Mouse (Mus musculus): ENCODE data around the gene Gm20388. TPM values are rescaled to one million over a fixed set of nuclear protein-coding genes. Genes with fewer than 3 reads are reported as not detected.

Gm20388 gene
- polyA plus RNA-seq, 1 experiment from 2014 or later = 5.5 TPM

- Histone ChIP-seq H3K27me3 (ENCODE audit: poor library complexity, severe bottlenecking) (no peaks in the 10 kb centered on the region), H3K4me1 (peaks cover 35% of the 10 kb centered on the region), H3K4me3 (no peak overlapping the region), H3K36me3 (replicated peaks) (peaks cover 18% of the 10 kb centered on the region), H3K9me3 (no peaks in the 10 kb centered on the region), H3K27ac (peak overlapping the region; percentile 94; the same call in 1 of the 2 replicates)
- 64% methylated on average over 4 of the region's 4 CpGs for WGBS
- DNase-seq (ENCODE audit: extremely low spot score, low spot score) = no peak
Measured at GRCm38 (mm10) chr8:123652641-123653040, 3742.0 kb downstream of the Gm20388 start.

DNA sequence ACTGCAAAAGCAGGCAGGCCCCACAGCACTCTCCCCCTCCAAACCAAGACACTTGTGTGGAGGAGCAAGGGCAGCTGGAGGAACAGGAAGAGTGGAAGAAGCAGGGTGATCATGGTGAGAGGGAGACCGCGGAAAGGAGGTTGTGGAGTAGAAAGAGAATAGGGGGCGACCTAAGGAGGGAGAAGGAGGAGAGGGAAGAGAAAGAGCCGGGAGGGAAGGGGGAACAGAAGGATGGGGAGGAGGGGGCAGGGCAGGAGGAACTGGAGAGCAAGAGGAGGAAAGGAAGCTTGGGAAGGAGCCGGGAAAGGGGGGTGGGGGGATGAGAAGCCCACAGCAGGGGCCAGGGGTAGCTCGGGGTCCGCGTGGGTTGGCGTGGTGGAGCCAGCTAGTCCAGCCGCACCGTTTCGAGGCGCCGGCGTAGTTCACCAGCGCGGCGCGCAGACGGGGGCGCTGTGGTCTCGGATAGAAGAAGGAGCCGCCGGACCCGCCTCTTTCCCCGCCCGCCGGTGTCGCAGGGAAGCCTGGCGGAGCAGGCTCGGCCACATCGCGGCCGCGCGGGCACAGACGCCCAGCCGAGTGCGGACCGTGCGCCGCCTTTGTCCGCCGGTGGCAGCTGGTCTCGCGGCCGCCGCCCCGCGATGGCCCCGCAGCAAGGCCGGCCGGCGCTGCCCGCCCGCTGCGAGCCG is 3742.8 kb downstream of the Gm20388 start, which contains the start of gene Rhou:
Gene Rhou, plus strand, starts transcription at position 622 of the 686 bp plus-strand sequence.
- Histone ChIP-seq H3K4me1 (peaks cover 31% of the 10 kb centered on the region), H3K27ac (peak within 1 kb of the TSS; percentile 94), H3K9me3 (no peaks in the 10 kb centered on the region), H3K27me3 (ENCODE audit: poor library complexity, severe bottlenecking) (no peaks in the 10 kb centered on the region), H3K4me3 (peak within 1 kb of the TSS; percentile 83), H3K36me3 (replicated peaks) (peaks cover 26% of the 10 kb centered on the region)
- DNase-seq (ENCODE audit: extremely low spot score, low spot score) = peak; percentile 90
- 3% methylated on average over 58 of the region's 58 CpGs for WGBS

- no peaks in the 10 kb centered on the region for H3K9me3 ChIP-seq
- peaks cover 31% of the 10 kb centered on the region for H3K4me1 ChIP-seq
- DNase-seq (ENCODE audit: extremely low spot score, low spot score) = peak; percentile 73
- peak overlapping the region; percentile 83 for H3K4me3 ChIP-seq
- H3K27me3 ChIP-seq (ENCODE audit: poor library complexity, severe bottlenecking) = no peaks in the 10 kb centered on the region
- 1% methylated on average over 77 of the region's 77 CpGs for WGBS
- H3K36me3 ChIP-seq (replicated peaks) = peaks cover 33% of the 10 kb centered on the region
- peak overlapping the region; percentile 94 for H3K27ac ChIP-seq
Measured at GRCm38 (mm10) chr8:123653994-123654569, 3743.4 kb downstream of the Gm20388 start.

DNA sequence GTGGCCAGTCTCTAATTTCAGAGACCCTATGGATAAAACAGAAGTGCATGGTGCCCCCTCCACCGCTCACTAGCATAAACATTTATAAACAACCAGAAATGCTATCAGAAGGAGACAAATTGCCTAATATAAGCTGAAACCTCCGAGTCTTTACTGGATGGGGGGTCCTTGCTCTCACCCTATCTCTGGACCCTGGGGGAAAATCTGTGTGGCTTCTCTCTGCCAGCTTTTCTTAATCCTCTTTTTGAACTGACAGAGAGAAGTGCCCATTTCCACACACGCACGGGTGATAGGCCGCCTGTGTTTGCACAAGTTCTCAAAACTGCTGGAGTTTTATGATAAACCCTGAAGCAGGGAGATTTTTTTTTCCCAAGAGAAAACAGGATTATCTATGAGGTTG is 3744.1 kb downstream of the Gm20388 start:
- Histone ChIP-seq H3K27ac (peak overlapping the region; percentile 94; the same call in 1 of the 2 replicates), H3K4me1 (peaks cover 31% of the 10 kb centered on the region), H3K27me3 (ENCODE audit: poor library complexity, severe bottlenecking) (no peaks in the 10 kb centered on the region), H3K36me3 (replicated peaks) (peaks cover 40% of the 10 kb centered on the region), H3K4me3 (peak overlapping the region; percentile 83), H3K9me3 (no peaks in the 10 kb centered on the region)
- no peak for DNase-seq (ENCODE audit: extremely low spot score, low spot score)
- WGBS = 13% methylated on average over 5 of the region's 5 CpGs

GRCm38 (mm10) chr8:123655351-123655779 is 3744.7 kb downstream of the Gm20388 start:
- peak; percentile 38 for DNase-seq (ENCODE audit: extremely low spot score, low spot score)
- peak overlapping the region; percentile 83 for H3K4me3 ChIP-seq
- peaks cover 46% of the 10 kb centered on the region for H3K36me3 ChIP-seq (replicated peaks)
- peak overlapping the region; percentile 63 for H3K27ac ChIP-seq
- WGBS = under 1% methylated on average over 8 of the region's 8 CpGs
- H3K27me3 ChIP-seq (ENCODE audit: poor library complexity, severe bottlenecking) = no peaks in the 10 kb centered on the region
- no peaks in the 10 kb centered on the region for H3K9me3 ChIP-seq
- H3K4me1 ChIP-seq = peaks cover 31% of the 10 kb centered on the region

DNA sequence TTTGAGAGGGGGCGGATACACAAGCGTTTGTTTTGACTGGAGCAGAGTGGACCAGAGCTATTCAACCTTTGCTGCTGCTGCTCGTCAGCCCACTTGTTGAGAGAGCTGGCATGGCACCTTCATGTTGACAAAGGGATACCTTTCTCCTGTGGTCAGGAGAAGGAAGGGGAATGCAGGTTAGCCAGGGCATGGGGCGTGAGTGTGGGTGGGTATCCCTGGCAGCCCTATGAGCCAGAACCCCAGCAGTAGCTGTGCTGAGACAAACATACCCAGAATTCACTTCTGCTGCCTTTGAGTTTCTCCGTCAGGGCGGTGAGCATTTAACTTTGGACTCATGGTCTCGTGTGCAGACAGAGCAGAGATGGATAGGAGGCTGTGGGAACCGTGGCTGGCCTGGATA is 3747.2 kb downstream of the Gm20388 start:
- no peak overlapping the region for H3K27ac ChIP-seq
- H3K4me1 ChIP-seq = peaks cover 30% of the 10 kb centered on the region
- H3K4me3 ChIP-seq = no peak overlapping the region
- H3K9me3 ChIP-seq = no peaks in the 10 kb centered on the region
- 93% methylated on average over 8 of the region's 8 CpGs for WGBS
- H3K36me3 ChIP-seq (replicated peaks) = peaks cover 70% of the 10 kb centered on the region
- no peaks in the 10 kb centered on the region for H3K27me3 ChIP-seq (ENCODE audit: poor library complexity, severe bottlenecking)
- DNase-seq (ENCODE audit: extremely low spot score, low spot score) = no peak

GRCm38 (mm10) chr8:123659469-123660057 is 3748.9 kb downstream of the Gm20388 start:
- Histone ChIP-seq H3K4me3 (no peak overlapping the region), H3K27ac (no peak overlapping the region), H3K27me3 (ENCODE audit: poor library complexity, severe bottlenecking) (no peaks in the 10 kb centered on the region), H3K36me3 (replicated peaks) (peaks cover 88% of the 10 kb centered on the region), H3K4me1 (peaks cover 17% of the 10 kb centered on the region), H3K9me3 (no peaks in the 10 kb centered on the region)
- no peak for DNase-seq (ENCODE audit: extremely low spot score, low spot score)
- 94% methylated on average over 10 of the region's 10 CpGs for WGBS

DNA sequence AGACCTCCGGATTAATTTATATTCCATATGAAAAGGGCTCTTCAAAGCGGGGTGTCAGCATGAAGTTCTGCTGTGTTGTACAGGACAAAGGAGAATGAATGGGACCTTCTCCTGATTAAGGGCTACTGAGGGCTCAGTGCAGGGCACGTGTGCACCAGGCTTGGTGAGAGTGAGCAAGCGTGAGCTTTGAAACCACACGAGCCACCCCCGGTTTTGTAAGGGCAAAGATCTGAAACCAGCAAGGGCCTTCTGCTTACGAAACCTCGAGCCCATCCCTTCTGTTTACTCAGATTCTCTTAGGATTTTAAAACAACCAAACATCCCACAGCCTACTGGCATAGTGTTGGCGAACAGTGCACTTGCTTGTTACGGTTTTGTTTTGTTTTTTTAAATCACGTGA is 3750.9 kb downstream of the Gm20388 start:
- H3K4me3 ChIP-seq = no peak overlapping the region
- H3K27me3 ChIP-seq (ENCODE audit: poor library complexity, severe bottlenecking) = no peaks in the 10 kb centered on the region
- 94% methylated on average over 11 of the region's 11 CpGs for WGBS
- H3K4me1 ChIP-seq = no peaks in the 10 kb centered on the region
- H3K9me3 ChIP-seq = no peaks in the 10 kb centered on the region
- DNase-seq (ENCODE audit: extremely low spot score, low spot score) = no peak
- H3K36me3 ChIP-seq (replicated peaks) = peaks cover 83% of the 10 kb centered on the region
- no peak overlapping the region for H3K27ac ChIP-seq

DNA sequence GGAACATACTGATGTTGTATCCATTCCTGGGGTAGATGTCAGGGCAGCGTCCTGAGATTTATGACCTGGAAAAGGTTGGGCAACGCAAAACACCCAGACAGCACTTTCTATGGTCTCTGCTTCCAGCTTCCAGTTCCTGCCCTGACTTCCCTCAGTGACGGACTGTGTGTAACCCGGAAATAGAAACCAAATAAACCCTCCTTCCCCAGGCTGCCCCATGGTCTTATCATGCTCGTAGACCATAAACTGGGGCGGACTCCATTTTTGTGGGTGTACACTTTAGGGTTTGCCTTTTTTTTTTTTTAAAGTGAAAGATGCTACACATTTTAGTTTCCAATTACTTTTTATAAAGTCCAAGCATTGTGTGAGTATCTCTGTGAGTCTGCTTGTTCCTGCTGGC is 3754.9 kb downstream of the Gm20388 start:
- Histone ChIP-seq H3K27me3 (ENCODE audit: poor library complexity, severe bottlenecking) (no peaks in the 10 kb centered on the region), H3K4me1 (peaks cover 20% of the 10 kb centered on the region), H3K4me3 (no peak overlapping the region), H3K27ac (no peak overlapping the region), H3K36me3 (replicated peaks) (peaks cover 43% of the 10 kb centered on the region), H3K9me3 (no peaks in the 10 kb centered on the region)
- DNase-seq (ENCODE audit: extremely low spot score, low spot score) = no peak
- 91% methylated on average over 6 of the region's 6 CpGs for WGBS

DNA sequence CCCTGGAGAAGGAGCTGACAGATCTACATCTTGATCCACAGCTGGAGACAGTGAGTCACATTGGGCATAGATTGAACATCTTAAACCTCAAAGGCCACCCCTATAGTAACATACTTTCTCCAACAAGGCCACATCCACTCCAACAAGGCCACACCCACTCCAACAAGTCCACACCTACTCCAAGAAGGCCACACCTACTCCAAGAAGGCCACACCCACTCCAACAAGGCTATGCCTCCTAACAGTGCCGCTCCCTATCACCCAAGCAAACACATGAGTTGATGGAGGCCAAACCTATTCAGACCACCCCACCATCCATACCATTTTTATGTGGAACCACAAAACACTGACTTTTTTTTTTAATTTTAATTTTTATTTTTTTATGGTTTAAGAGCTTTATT is 3756.2 kb downstream of the Gm20388 start:
- Histone ChIP-seq H3K4me1 (peaks cover 32% of the 10 kb centered on the region), H3K27ac (no peak overlapping the region), H3K27me3 (ENCODE audit: poor library complexity, severe bottlenecking) (no peaks in the 10 kb centered on the region), H3K36me3 (replicated peaks) (peaks cover 30% of the 10 kb centered on the region), H3K9me3 (no peaks in the 10 kb centered on the region), H3K4me3 (no peak overlapping the region)
- 91% methylated on average over 1 of the region's 1 CpGs for WGBS
- DNase-seq (ENCODE audit: extremely low spot score, low spot score) = no peak

DNA sequence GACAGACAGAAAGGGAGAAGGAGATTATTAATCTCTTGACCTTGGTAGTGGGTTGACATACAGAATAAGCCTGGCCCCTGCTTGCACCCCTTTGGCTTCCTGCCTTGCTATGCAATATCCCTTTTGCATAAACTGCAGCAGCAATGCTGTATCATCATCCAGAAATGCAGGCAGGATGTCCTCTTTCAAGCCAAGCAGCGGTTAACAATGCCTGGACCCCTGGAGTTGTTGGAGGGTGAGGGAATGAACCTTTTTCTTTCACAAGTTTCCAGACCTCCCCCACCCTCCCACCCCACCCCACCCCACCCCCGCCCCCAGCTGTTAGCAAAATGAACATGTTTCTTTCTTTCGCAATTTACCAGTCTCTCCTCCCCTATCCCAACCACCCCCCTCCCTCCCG is 3758.0 kb downstream of the Gm20388 start:
- Histone ChIP-seq H3K36me3 (replicated peaks) (peaks cover 12% of the 10 kb centered on the region), H3K9me3 (no peaks in the 10 kb centered on the region), H3K4me1 (peaks cover 37% of the 10 kb centered on the region), H3K27ac (0 out of 2 replicates have a peak overlapping the region, but pooled peaks have one; percentile 11), H3K4me3 (no peak overlapping the region), H3K27me3 (ENCODE audit: poor library complexity, severe bottlenecking) (no peaks in the 10 kb centered on the region)
- no peak for DNase-seq (ENCODE audit: extremely low spot score, low spot score)
- 53% methylated on average over 4 of the region's 4 CpGs for whole genome bisulfite sequencing

DNA sequence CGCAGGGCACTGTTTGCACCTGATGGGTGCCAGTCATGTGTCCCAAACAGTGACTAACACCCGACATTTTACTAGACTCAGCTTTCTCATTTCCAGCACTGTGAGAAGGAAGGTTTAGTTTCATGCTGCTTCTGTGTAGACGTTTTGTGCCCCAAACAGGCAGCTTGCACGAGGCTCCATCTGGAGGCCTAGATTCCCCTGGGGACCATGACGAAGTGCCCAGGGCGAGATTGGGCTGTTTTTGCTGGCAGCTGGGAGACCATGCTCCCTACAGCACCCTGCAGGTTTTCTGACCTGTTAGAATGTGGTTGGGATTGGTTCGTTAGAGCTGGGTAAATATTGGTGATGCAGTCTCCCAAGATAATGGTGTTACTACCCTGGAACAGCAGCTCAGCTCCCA is 3760.1 kb downstream of the Gm20388 start:
- H3K27me3 ChIP-seq (ENCODE audit: poor library complexity, severe bottlenecking) = no peaks in the 10 kb centered on the region
- H3K4me1 ChIP-seq = peaks cover 44% of the 10 kb centered on the region
- no peak overlapping the region for H3K4me3 ChIP-seq
- 71% methylated on average over 7 of the region's 7 CpGs for WGBS
- no peaks in the 10 kb centered on the region for H3K36me3 ChIP-seq (replicated peaks)
- no peaks in the 10 kb centered on the region for H3K9me3 ChIP-seq
- H3K27ac ChIP-seq = no peak overlapping the region
- no peak for DNase-seq (ENCODE audit: extremely low spot score, low spot score)

DNA sequence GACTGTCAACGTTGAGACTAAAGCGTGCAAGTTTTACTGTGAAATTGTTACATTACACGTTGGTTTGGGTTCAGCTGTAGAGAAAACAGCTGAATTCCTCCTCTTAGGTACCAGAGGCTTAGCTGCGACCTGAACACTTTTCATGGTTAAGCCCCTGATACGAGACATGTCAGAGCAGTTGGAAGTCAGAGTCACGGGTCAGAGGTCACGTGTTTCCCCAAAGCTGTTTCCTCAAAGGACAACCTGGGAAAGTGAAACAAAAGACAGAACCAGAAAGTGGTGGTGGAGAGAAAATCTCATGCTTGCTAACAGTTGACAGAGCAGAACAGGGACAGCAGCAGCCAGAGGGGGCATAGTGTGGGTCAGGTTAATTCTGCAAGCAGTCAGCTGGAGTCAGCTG is 3760.8 kb downstream of the Gm20388 start:
- H3K4me3 ChIP-seq = no peak overlapping the region

More for the DNA sequence above, 3760.8 kb downstream of the Gm20388 start:
- Histone ChIP-seq H3K27me3 (ENCODE audit: poor library complexity, severe bottlenecking) (no peaks in the 10 kb centered on the region), H3K4me1 (peaks cover 49% of the 10 kb centered on the region), H3K9me3 (no peaks in the 10 kb centered on the region), H3K27ac (no peak overlapping the region), H3K36me3 (replicated peaks) (no peaks in the 10 kb centered on the region)
- DNase-seq (ENCODE audit: extremely low spot score, low spot score) = no peak
- 65% methylated on average over 7 of the region's 7 CpGs for WGBS
